In genomic region chr5:37972980-37973545, GRCm38 (mm10) we compare ENCODE assay signal across 16 mouse cellular contexts.
"Had no signal": no experiment of that assay in that cellular context is flagged by ENCODE, and none has a peak within 500 bp of the region (broad histone marks: within the 10 kb centered on the region; RNA-seq: fewer than 3 reads in every experiment).

No protein-coding gene starts in this region.

- H3K36me3 ChIP-seq: kidney, embryonic 15.5 days; liver, embryonic 13.5 days had no signal

- H3K4me3 ChIP-seq: kidney, embryonic 15.5 days; left cerebral cortex, adult 2 months; liver, embryonic 13.5 days; myocyte had no signal

- H3K4me1 ChIP-seq: liver, embryonic 13.5 days had no signal

- H3K9me3 ChIP-seq: kidney, embryonic 15.5 days; liver, embryonic 13.5 days had no signal

- DNase-seq: kidney, adult 2 months; kidney, postnatal 10 days; kidney, postnatal 36 days; layer of hippocampus, postnatal 36 days; liver, embryonic 13.5 days; lung, adult 2 months; lung, postnatal 14 days; midbrain, embryonic 14.5 days; thymus, adult 2 months; thymus, postnatal 14 days; thymus, postnatal 4 days had no signal

- H3K9ac ChIP-seq: kidney, embryonic 15.5 days; liver, embryonic 13.5 days had no signal

- H3K27ac ChIP-seq: kidney, embryonic 15.5 days; left cerebral cortex, adult 2 months; liver, embryonic 13.5 days; macrophage; stomach, postnatal 0 days had no signal

- H3K4me2 ChIP-seq: kidney, embryonic 15.5 days; liver, embryonic 13.5 days had no signal
